Mouse (Mus musculus): ENCODE data around the gene Olfr654.

DNA sequence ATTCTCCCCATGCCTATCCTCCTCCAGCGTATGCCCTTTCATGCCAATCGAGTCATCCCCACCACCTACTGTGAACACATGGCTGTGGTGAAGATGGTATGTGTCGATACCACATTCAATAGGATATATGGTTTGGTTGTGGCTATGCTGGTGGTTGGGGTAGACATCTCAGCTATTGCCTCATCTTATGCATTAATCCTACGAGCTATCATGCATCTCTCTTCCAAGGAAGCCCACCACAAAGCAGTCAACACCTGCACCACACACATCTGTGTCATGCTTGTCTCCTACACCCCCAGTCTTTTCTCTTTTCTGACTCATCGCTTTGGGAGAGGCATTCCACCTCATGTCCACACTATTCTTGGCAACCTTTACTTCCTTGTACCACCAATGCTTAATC lies 1.4 kb downstream of the Olfr654 start:
- TF ChIP-seq CTCF (IDR thresholded peaks at IDR 0.05; ENCODE audit: borderline replicate concordance, control insufficient read depth, extremely low read depth, insufficient read depth, low read length, poor library complexity) = no peak
- no peak for TF ChIP-seq POLR2A (IDR thresholded peaks at IDR 0.05; ENCODE audit: control insufficient read depth, extremely low read depth, insufficient read depth, low read length, poor library complexity)

All from thymus, adult 2 months (tissue).